Mouse (Mus musculus): Measurements from ENCODE around the gene Dusp14. TPM values are rescaled to one million over a fixed set of nuclear protein-coding genes. Genes with fewer than 3 reads are reported as not detected.

Dusp14 gene
- total and polyA plus RNA-seq, 2 experiments from 2014 or later = 8.8 to 12.6 TPM

- Histone ChIP-seq H3K27me3 (ENCODE audit: insufficient read depth, low read length) (no peaks in the 10 kb centered on the region), H3K4me1 (ENCODE audit: insufficient read depth, low read length) (no peaks in the 10 kb centered on the region), H3K4me3 (ENCODE audit: low read length) (no peak overlapping the region), H3K9ac (replicated peaks; ENCODE audit: low read length) (no peak overlapping the region), H3K9me3 (ENCODE audit: low read length) (no peaks in the 10 kb centered on the region), H3K27ac (no peak overlapping the region), H3K36me3 (ENCODE audit: insufficient read depth, low read length) (peaks cover 19% of the 10 kb centered on the region; the same call in 1 of the 2 replicates), H3K4me2 (ENCODE audit: low read depth, low read length) (no peak overlapping the region)
- DNase-seq (ENCODE audit: low spot score) (no peak), ATAC-seq (no peak)
- WGBS = 89% methylated on average over 11 of the region's 11 CpGs
- no peak for TF ChIP-seq CTCF (IDR thresholded peaks at IDR 0.05; ENCODE audit: low read depth)
These were observed 10.3 kb upstream of the Dusp14 start for GRCm38 (mm10) chr11:84079361-84079760.

GRCm38 (mm10) chr11:84078601-84079000, 9.5 kb upstream of the Dusp14 start:
- DNase-seq (ENCODE audit: low spot score) = no peak
- no peak overlapping the region for H3K4me2 ChIP-seq (ENCODE audit: low read depth, low read length)
- H3K4me1 ChIP-seq (ENCODE audit: insufficient read depth, low read length) = no peaks in the 10 kb centered on the region
- ATAC-seq = no peak
- no peaks in the 10 kb centered on the region for H3K27me3 ChIP-seq (ENCODE audit: insufficient read depth, low read length)
- 85% methylated on average over 9 of the region's 9 CpGs for WGBS
- H3K9me3 ChIP-seq (ENCODE audit: low read length) = no peaks in the 10 kb centered on the region
- H3K9ac ChIP-seq (replicated peaks; ENCODE audit: low read length) = no peak overlapping the region
- TF ChIP-seq CTCF (IDR thresholded peaks at IDR 0.05; ENCODE audit: low read depth) = no peak
- no peak overlapping the region for H3K4me3 ChIP-seq (ENCODE audit: low read length)
- H3K36me3 ChIP-seq (ENCODE audit: insufficient read depth, low read length) = peaks cover 19% of the 10 kb centered on the region; the same call in 1 of the 2 replicates
- no peak overlapping the region for H3K27ac ChIP-seq

DNA sequence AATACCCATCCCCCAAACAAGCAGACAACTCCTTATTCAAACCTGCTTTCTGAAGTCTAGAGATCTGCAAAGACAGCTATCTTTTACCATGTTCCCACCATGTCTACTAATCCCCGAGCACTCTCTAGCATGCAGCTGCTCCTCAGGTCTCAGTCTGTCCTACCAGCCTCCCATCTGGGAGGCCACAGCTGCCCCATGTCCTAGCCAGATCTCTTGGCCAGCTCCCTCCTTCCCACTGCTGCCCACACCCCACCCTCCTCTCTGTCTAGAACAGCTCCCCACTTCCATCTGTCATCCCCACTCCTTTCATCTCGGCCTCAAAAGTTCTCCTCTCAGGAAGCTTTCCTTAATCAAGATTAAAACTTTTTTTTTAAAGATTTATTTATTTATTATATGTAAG, 7.9 kb upstream of the Dusp14 start:
- ATAC-seq (no peak), DNase-seq (ENCODE audit: low spot score) (no peak)
- H3K4me2 ChIP-seq (ENCODE audit: low read depth, low read length) = no peak overlapping the region
- no peaks in the 10 kb centered on the region for H3K4me1 ChIP-seq (ENCODE audit: insufficient read depth, low read length)
- no peak overlapping the region for H3K4me3 ChIP-seq (ENCODE audit: low read length)
- H3K27me3 ChIP-seq (ENCODE audit: insufficient read depth, low read length) = no peaks in the 10 kb centered on the region
- H3K36me3 ChIP-seq (ENCODE audit: insufficient read depth, low read length) = 0 out of 2 replicates have a peak, but pooled peaks cover 13% of the 10 kb centered on the region
- no peak for TF ChIP-seq CTCF (IDR thresholded peaks at IDR 0.05; ENCODE audit: low read depth)
- no peak overlapping the region for H3K9ac ChIP-seq (replicated peaks; ENCODE audit: low read length)
- no peaks in the 10 kb centered on the region for H3K9me3 ChIP-seq (ENCODE audit: low read length)
- 63% methylated on average over 2 of the region's 2 CpGs for WGBS
- H3K27ac ChIP-seq = no peak overlapping the region

GRCm38 (mm10) chr11:84073816-84074764, 5.0 kb upstream of the Dusp14 start:
- DNase-seq (ENCODE audit: low spot score) = no peak
- H3K36me3 ChIP-seq (ENCODE audit: insufficient read depth, low read length) = 0 out of 2 replicates have a peak, but pooled peaks cover 2% of the 10 kb centered on the region
- no peak overlapping the region for H3K4me3 ChIP-seq (ENCODE audit: low read length)
- no peak overlapping the region for H3K9ac ChIP-seq (replicated peaks; ENCODE audit: low read length)
- no peak overlapping the region for H3K27ac ChIP-seq
- H3K4me2 ChIP-seq (ENCODE audit: low read depth, low read length) = no peak overlapping the region
- 57% methylated on average over 7 of the region's 7 CpGs for WGBS
- H3K9me3 ChIP-seq (ENCODE audit: low read length) = no peaks in the 10 kb centered on the region
- no peaks in the 10 kb centered on the region for H3K4me1 ChIP-seq (ENCODE audit: insufficient read depth, low read length)
- H3K27me3 ChIP-seq (ENCODE audit: insufficient read depth, low read length) = no peaks in the 10 kb centered on the region
- no peak for TF ChIP-seq CTCF (IDR thresholded peaks at IDR 0.05; ENCODE audit: low read depth)
- no peak for ATAC-seq

DNA sequence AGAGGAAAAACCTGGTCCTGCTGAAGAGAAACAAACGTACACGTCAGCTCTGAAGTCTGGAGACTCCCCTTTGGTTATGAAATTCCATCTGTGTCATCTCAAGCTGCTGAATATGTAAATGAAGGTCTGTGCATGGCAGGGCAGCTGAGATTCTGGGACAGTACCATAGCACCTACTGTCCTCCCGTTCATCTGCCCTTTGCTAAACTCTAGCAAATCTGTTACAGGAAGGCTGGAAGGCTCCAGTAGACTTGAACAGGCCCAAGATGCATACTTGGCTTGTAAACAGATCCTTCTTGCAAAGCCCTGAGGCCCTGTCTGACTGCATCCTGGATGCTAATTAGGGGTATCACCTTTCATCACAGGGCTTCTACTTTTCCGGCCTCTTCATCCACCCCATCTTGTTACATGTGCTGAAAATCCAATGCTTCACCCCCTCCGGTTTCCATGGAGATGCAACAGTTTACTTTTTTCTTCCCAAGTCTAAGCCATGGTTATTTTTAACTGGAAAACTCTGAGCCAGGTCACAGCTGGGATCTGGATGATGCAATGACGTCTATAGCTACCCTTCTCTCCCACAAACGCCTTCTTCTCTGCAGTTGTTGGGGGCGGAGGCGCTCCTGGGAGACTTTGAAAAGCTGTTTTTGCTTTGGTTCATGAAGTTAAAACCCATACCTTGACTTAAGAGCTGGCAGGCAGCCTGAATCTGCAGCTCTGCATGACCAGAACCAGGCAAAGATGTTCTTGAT, 4.0 kb upstream of the Dusp14 start:
- H3K27me3 ChIP-seq (ENCODE audit: insufficient read depth, low read length) = no peaks in the 10 kb centered on the region
- no peak for TF ChIP-seq CTCF (IDR thresholded peaks at IDR 0.05; ENCODE audit: low read depth)
- no peaks in the 10 kb centered on the region for H3K36me3 ChIP-seq (ENCODE audit: insufficient read depth, low read length)
- H3K4me1 ChIP-seq (ENCODE audit: insufficient read depth, low read length) = no peaks in the 10 kb centered on the region
- DNase-seq (ENCODE audit: low spot score) = no peak
- no peaks in the 10 kb centered on the region for H3K9me3 ChIP-seq (ENCODE audit: low read length)
- H3K9ac ChIP-seq (replicated peaks; ENCODE audit: low read length) = no peak overlapping the region
- no peak overlapping the region for H3K27ac ChIP-seq
- no peak for ATAC-seq
- no peak overlapping the region for H3K4me3 ChIP-seq (ENCODE audit: low read length)
- 54% methylated on average over 9 of the region's 9 CpGs for WGBS
- no peak overlapping the region for H3K4me2 ChIP-seq (ENCODE audit: low read depth, low read length)

DNA sequence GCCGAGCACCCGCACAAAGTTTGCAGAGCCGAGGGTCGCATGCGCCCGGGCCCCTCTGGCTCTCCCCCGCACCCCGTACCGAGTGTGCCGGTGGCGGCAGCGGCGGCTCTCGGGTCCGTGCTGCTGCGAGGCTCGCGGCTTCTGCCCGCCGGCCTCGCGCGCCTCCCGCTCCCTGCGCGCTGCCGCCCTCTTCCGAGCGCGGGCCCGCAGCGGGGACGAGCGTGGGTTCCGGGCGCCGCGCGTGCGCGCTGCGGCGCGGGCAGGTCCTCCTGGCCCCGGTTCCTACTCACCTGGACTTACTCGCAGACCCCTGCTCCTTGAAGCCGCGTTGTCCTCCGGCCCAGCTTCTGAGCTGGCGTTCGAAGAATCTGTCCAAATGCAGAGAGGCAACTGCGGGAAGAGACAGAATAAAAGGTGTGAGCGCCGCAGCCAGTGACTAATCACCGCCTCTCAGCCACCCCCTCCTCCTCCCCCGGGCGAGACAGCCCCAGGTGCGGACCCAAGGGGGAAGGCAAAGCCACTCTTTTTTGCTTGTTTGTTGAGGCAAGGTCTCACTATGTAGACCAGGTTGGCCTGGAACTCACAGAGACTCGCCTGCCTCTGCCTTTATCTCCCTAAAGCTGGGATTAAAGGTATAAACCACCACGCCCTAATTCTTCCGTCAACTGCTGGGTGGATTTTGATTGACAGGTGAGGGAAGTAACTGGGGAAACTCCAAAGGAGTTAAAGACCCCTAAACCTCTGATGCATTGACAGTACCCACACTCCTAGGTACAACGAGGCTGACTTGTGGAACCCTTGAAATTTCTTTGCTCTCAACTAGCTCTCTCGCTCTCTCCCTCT, 649 bp downstream of the Dusp14 start:
- Histone ChIP-seq H3K27me3 (ENCODE audit: insufficient read depth, low read length) (no peaks in the 10 kb centered on the region), H3K4me2 (ENCODE audit: low read depth, low read length) (peak overlapping the region; percentile 92), H3K4me3 (ENCODE audit: low read length) (peak overlapping the region; percentile 71), H3K9me3 (ENCODE audit: low read length) (no peaks in the 10 kb centered on the region), H3K36me3 (ENCODE audit: insufficient read depth, low read length) (no peaks in the 10 kb centered on the region), H3K4me1 (ENCODE audit: insufficient read depth, low read length) (peaks cover 11% of the 10 kb centered on the region; the same call in 1 of the 2 replicates), H3K9ac (replicated peaks; ENCODE audit: low read length) (peak overlapping the region; percentile 57), H3K27ac (0 out of 2 replicates have a peak overlapping the region, but pooled peaks have one; percentile 22)
- ATAC-seq = peak; percentile 77
- peak; percentile 84 for DNase-seq (ENCODE audit: low spot score)
- TF ChIP-seq CTCF (IDR thresholded peaks at IDR 0.05; ENCODE audit: low read depth) = no peak
- 3% methylated on average over 55 of the region's 63 CpGs for WGBS
